Mouse (Mus musculus) small intestine, adult 2 months (tissue): Measurements from ENCODE around the gene Klhl5.

ENCODE experiments used
- CTCF ChIP-seq: fragments of 200-500 bp; IDR thresholded peaks from 2 replicates; pipeline ENCODE4 v1.5.1; 2012; ENCODE audit warnings: low read depth, mild to moderate bottlenecking, control low read depth, inconsistent platforms, low read length, moderate library complexity, mixed read lengths; ENCODE audit not compliant: insufficient replicate concordance, insufficient read length; ENCODE audit errors: extremely low read depth
- POLR2A ChIP-seq: fragments of 200-500 bp; IDR thresholded peaks from 2 replicates; pipeline ENCODE4 v1.6.1; 2012; ENCODE audit warnings: low read depth, mild to moderate bottlenecking, control low read depth, inconsistent platforms, low read length, moderate library complexity

DNA sequence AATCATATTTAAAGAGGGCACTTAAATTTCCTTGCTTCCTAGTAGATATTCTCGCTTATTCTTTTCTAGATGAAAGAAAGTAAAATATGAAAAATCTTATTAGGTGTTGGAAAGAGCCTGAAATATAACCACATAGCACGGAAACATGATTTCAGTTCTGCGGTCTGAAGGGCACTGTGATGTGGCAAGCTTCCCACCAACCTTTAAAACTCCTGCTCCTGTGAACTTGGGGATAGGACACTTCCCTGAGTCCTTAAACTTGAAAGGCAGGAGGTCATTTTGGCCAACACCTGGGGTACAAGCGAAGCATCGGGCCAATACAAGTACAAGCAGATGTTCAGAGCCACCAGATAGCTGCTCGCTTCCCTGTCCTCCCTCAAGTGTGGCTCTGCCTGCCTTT lies 42.4 kb downstream of the Klhl5 start:
- TF ChIP-seq POLR2A: no peak
- TF ChIP-seq CTCF: no peak
